Mouse (Mus musculus): ENCODE measurements around the gene Stx19. TPM values are rescaled to one million over a fixed set of nuclear protein-coding genes. Genes with fewer than 3 reads are reported as not detected.

Gene Stx19
- total RNA-seq, 1 experiment, result not detected

DNA sequence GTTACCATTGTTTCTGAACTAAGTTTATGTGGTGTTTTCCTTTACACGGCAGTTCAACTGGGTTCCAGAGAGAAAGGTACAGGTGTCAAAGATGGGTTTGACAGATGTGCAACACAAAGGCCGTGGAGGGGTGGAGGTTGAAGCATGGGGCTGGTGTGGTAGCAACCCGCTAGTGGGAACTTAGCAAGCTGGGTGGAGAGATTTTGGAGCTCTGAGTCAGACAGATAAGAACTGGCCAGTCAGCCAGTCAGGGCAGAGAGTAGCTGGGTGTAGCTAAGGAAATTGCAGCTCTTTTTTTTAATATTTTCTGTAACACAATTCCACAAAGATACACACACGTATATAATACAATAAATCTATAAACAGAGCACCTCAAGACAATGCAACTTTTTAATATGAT lies 3.6 kb upstream of the Stx19 start:
- H3K4me1 ChIP-seq (ENCODE audit: control insufficient read depth in 2 of 2, insufficient read depth in 2 of 2, low read length in 2 of 2, poor library complexity in 1 of 2), result peaks cover 0 to 5% of the 10 kb centered on the region in 2 experiments; a peak in 2 of 4 replicates
- in situ Hi-C loops (cut with MboI; ENCODE audit: low sequenced_read_pairs in 2 of 2, unreplicated experiment in 2 of 2), result no loop called here
- H3K27ac ChIP-seq (ENCODE audit: insufficient read depth, low read depth, low read length, poor library complexity, severe bottlenecking), result no peak overlapping the region
- H3K9me3 ChIP-seq (ENCODE audit: control insufficient read depth, insufficient read depth, low read depth, low read length), result no peaks in the 10 kb centered on the region
- H3K9ac ChIP-seq (ENCODE audit: insufficient read depth, low read depth, low read length, poor library complexity, severe bottlenecking), result no peak overlapping the region
- DNase-seq (ENCODE audit: low read depth, low spot score), result no peak
- no peak for TF ChIP-seq ZNF384 (IDR thresholded peaks at IDR 0.05; ENCODE audit: low read depth, low read length)
- TF ChIP-seq ZC3H11A (IDR thresholded peaks at IDR 0.05; ENCODE audit: borderline replicate concordance, low read depth, low read length), result no peak
- no peak for TF ChIP-seq MAFK (IDR thresholded peaks at IDR 0.05; ENCODE audit: insufficient read depth, low read depth, low read length)
- TF ChIP-seq CHD2 (IDR thresholded peaks at IDR 0.05; ENCODE audit: low read depth, low read length), result no peak
- no peak for TF ChIP-seq HCFC1 (IDR thresholded peaks at IDR 0.05; ENCODE audit: borderline replicate concordance, insufficient read depth, low read length)
- no peak overlapping the region for H3K4me3 ChIP-seq (ENCODE audit: insufficient read depth in 1 of 2, low read depth in 1 of 2, low read length in 2 of 2, poor library complexity in 1 of 2, severe bottlenecking in 1 of 2)
- H3K36me3 ChIP-seq (ENCODE audit: control insufficient read depth, insufficient read depth, low read length, poor library complexity, severe bottlenecking), result no peaks in the 10 kb centered on the region

DNA sequence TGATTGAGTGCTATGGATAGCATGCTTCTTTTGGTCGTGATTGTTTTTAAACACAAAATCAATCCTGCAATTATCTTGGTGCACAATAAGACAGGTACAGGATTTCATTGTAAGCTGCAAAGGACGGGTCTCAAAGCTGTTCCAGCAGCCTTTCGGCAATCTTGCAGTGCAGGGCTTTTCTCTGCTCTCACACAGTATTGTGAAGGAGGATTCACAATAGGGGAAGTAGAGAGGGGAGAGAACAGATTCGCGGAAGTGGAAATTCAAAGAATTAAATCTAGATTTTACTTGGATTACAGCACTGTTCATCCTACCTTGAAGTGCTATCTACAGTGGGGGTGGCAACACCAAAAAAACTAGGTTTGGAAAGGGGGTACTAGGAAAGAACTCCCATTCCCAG lies 686 bp upstream of the Stx19 start:
- TF ChIP-seq CHD2 (IDR thresholded peaks at IDR 0.05; ENCODE audit: low read depth, low read length) (no peak), HCFC1 (IDR thresholded peaks at IDR 0.05; ENCODE audit: borderline replicate concordance, insufficient read depth, low read length) (no peak), MAFK (IDR thresholded peaks at IDR 0.05; ENCODE audit: insufficient read depth, low read depth, low read length) (no peak), ZNF384 (IDR thresholded peaks at IDR 0.05; ENCODE audit: low read depth, low read length) (no peak)
- Histone ChIP-seq H3K4me1 (ENCODE audit: control insufficient read depth in 2 of 2, insufficient read depth in 2 of 2, low read length in 2 of 2, poor library complexity in 1 of 2) (no peaks in the 10 kb centered on the region; a peak in 1 of 4 replicates), H3K36me3 (ENCODE audit: control insufficient read depth, insufficient read depth, low read length, poor library complexity, severe bottlenecking) (no peaks in the 10 kb centered on the region), H3K4me3 (ENCODE audit: insufficient read depth in 1 of 2, low read depth in 1 of 2, low read length in 2 of 2, poor library complexity in 1 of 2, severe bottlenecking in 1 of 2) (no peak overlapping the region), H3K27ac (ENCODE audit: insufficient read depth, low read depth, low read length, poor library complexity, severe bottlenecking) (no peak overlapping the region), H3K9me3 (ENCODE audit: control insufficient read depth, insufficient read depth, low read depth, low read length) (no peaks in the 10 kb centered on the region), H3K9ac (ENCODE audit: insufficient read depth, low read depth, low read length, poor library complexity, severe bottlenecking) (no peak overlapping the region)
- in situ Hi-C loops (cut with MboI; ENCODE audit: low sequenced_read_pairs in 2 of 2, unreplicated experiment in 2 of 2), result no loop called here
- DNase-seq (ENCODE audit: low read depth, low spot score), result no peak

DNA sequence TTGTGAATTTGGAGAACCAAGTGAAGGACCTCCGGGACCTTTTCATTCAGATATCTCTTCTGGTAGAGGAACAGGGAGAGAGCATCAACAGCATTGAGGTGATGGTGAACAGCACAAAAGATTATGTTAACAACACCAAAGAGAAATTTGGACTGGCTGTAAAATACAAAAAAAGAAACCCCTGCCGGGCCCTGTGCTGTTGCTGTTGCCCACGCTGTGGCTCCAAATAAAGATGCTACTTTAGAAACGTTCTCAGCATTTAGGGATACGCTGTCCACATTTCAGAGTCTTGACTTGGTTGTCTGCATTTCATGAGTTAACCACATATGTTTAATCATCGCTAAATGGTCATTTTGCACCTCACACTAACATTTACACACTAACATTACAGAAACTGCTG lies 8.0 kb downstream of the Stx19 start:
- Histone ChIP-seq H3K9ac (ENCODE audit: insufficient read depth, low read depth, low read length, poor library complexity, severe bottlenecking) (no peak overlapping the region), H3K27ac (ENCODE audit: insufficient read depth, low read depth, low read length, poor library complexity, severe bottlenecking) (no peak overlapping the region), H3K9me3 (ENCODE audit: control insufficient read depth, insufficient read depth, low read depth, low read length) (no peaks in the 10 kb centered on the region), H3K4me3 (ENCODE audit: insufficient read depth in 1 of 2, low read depth in 1 of 2, low read length in 2 of 2, poor library complexity in 1 of 2, severe bottlenecking in 1 of 2) (no peak overlapping the region), H3K4me1 (ENCODE audit: control insufficient read depth in 2 of 2, insufficient read depth in 2 of 2, low read length in 2 of 2, poor library complexity in 1 of 2) (no peaks in the 10 kb centered on the region), H3K36me3 (ENCODE audit: control insufficient read depth, insufficient read depth, low read length, poor library complexity, severe bottlenecking) (no peaks in the 10 kb centered on the region)
- TF ChIP-seq HCFC1 (IDR thresholded peaks at IDR 0.05; ENCODE audit: borderline replicate concordance, insufficient read depth, low read length), result no peak
- TF ChIP-seq ZNF384 (IDR thresholded peaks at IDR 0.05; ENCODE audit: low read depth, low read length), result no peak
- no peak for TF ChIP-seq MAFK (IDR thresholded peaks at IDR 0.05; ENCODE audit: insufficient read depth, low read depth, low read length)
- no peak for TF ChIP-seq ZC3H11A (IDR thresholded peaks at IDR 0.05; ENCODE audit: borderline replicate concordance, low read depth, low read length)
- no peak for TF ChIP-seq CHD2 (IDR thresholded peaks at IDR 0.05; ENCODE audit: low read depth, low read length)
- in situ Hi-C loops (cut with MboI; ENCODE audit: low sequenced_read_pairs in 2 of 2, unreplicated experiment in 2 of 2), result no loop called here
- DNase-seq (ENCODE audit: low read depth, low spot score), result no peak

DNA sequence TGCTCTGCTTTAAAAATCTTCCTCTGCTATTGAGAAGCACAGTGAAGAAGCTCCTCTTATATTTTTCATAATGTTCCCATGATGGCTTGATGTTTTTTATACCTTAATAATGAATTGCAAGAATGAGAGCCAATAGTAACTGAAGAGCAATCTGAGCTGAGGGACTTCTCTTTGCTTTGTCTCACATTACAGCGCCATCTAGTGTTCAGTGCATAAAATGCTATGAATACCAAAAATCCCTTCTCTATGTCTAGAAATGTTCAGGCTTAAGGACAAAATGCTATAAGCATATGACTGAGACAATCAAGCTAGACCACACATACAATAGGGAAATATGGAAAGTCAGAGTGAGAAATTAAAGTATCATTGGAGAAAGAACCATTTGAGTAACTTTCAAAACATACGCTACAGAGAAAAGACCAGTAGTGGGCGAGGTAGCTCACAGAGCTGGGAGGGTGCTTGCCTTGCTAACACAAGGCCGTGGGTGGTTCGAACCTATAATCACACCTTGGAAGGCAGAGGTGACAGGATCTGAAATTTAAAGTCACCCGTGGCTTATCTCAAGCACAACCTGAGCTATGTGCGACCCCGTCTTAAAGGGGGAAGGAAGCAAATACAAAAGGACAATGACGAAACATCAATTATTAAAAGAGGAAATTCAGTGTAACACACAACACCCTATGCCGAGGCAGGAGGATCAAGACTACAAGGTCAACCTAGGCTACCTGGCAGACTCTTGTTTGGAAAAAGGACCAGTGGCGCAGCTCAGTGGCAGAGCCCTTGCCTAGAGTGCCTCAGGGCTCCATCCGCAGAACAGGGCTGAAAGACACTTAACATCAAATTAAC lies 11.9 kb downstream of the Stx19 start:
- Histone ChIP-seq H3K9me3 (ENCODE audit: control insufficient read depth, insufficient read depth, low read depth, low read length) (no peaks in the 10 kb centered on the region), H3K36me3 (ENCODE audit: control insufficient read depth, insufficient read depth, low read length, poor library complexity, severe bottlenecking) (no peaks in the 10 kb centered on the region), H3K9ac (ENCODE audit: insufficient read depth, low read depth, low read length, poor library complexity, severe bottlenecking) (no peak overlapping the region), H3K4me1 (ENCODE audit: control insufficient read depth in 2 of 2, insufficient read depth in 2 of 2, low read length in 2 of 2, poor library complexity in 1 of 2) (no peaks in the 10 kb centered on the region), H3K4me3 (ENCODE audit: insufficient read depth in 1 of 2, low read depth in 1 of 2, low read length in 2 of 2, poor library complexity in 1 of 2, severe bottlenecking in 1 of 2) (no peak overlapping the region), H3K27ac (ENCODE audit: insufficient read depth, low read depth, low read length, poor library complexity, severe bottlenecking) (no peak overlapping the region)
- in situ Hi-C loops (cut with MboI; ENCODE audit: low sequenced_read_pairs in 2 of 2, unreplicated experiment in 2 of 2), result no loop called here
- DNase-seq (ENCODE audit: low read depth, low spot score), result peak; percentile 27
- TF ChIP-seq MAFK (IDR thresholded peaks at IDR 0.05; ENCODE audit: insufficient read depth, low read depth, low read length), result no peak
- TF ChIP-seq CHD2 (IDR thresholded peaks at IDR 0.05; ENCODE audit: low read depth, low read length), result no peak
- TF ChIP-seq ZNF384 (IDR thresholded peaks at IDR 0.05; ENCODE audit: low read depth, low read length), result no peak
- no peak for TF ChIP-seq HCFC1 (IDR thresholded peaks at IDR 0.05; ENCODE audit: borderline replicate concordance, insufficient read depth, low read length)
- no peak for TF ChIP-seq ZC3H11A (IDR thresholded peaks at IDR 0.05; ENCODE audit: borderline replicate concordance, low read depth, low read length)

All from ES-E14 (cell line).